Mouse (Mus musculus) adrenal gland, postnatal 4 days (tissue): Measurements from ENCODE around the gene Ubr7. TPM values are rescaled to one million over a fixed set of nuclear protein-coding genes. Genes with fewer than 3 reads are reported as not detected.

Source experiments
- DNase-seq, 2 experiments: peaks; one replicate each; pipeline ENCODE4 v3.0.0; 2021 to 2022; ENCODE audit warnings: low spot score in 2 of 2, mixed read lengths in 2 of 2
- long read RNA-seq, 2 experiments: library from polyadenylated mRNA; stranded (forward); transcript quantifications; one replicate each; pipeline ENCODE4 v2.0.0; 2021
- total RNA-seq, 2 experiments: library from RNA; stranded (reverse); gene quantifications; 2 replicates each; pipeline ENCODE4 v1.2.3; 2021

The Ubr7 gene
- total RNA-seq = 10 to 100 TPM; 48.8 to 49.9 TPM
- long read RNA-seq, experiment 1, transcript Ubr7-201 (11 exons, 3,261 nt) = major isoform, 27 of 61 reads
- long read RNA-seq, experiment 1, partial matches to known transcripts = 32 of 61 reads
- long read RNA-seq, experiment 1, other reads (novel, unspliced or antisense) = 2 of 61 reads
- long read RNA-seq, experiment 2, transcript Ubr7-201 (11 exons, 3,261 nt) = major isoform, 49 of 84 reads
- long read RNA-seq, experiment 2, partial matches to known transcripts = 3 of 84 reads
- long read RNA-seq, experiment 2, other reads (novel, unspliced or antisense) = 32 of 84 reads

GRCm38 (mm10) chr12:102757689-102758402 lies at the start of gene Ubr7, which contains the start of the genes Gm28051 and Gon7:
Ubr7 (plus strand) TSS chr12:102757967.
Gm28051 (minus strand) TSS chr12:102757765.
Gon7 (minus strand) TSS chr12:102757803.
- DNase-seq = peak; percentile 83 to 91

- DNase-seq = no peak
Observed at GRCm38 (mm10) chr12:102708220-102708619, 49.5 kb upstream of the Ubr7 start.

GRCm38 (mm10) chr12:102709896-102710295 lies 47.9 kb upstream of the Ubr7 start:
- no peak for DNase-seq

GRCm38 (mm10) chr12:102710851-102711375 lies 46.9 kb upstream of the Ubr7 start:
- no peak for DNase-seq

- DNase-seq = no peak
Observed at GRCm38 (mm10) chr12:102713153-102713865, 44.5 kb upstream of the Ubr7 start.

- DNase-seq = no peak
Observed at GRCm38 (mm10) chr12:102714116-102714515, 43.7 kb upstream of the Ubr7 start.

GRCm38 (mm10) chr12:102714654-102715395 lies 42.9 kb upstream of the Ubr7 start:
- no peak for DNase-seq

GRCm38 (mm10) chr12:102719552-102720315 lies 38.0 kb upstream of the Ubr7 start:
- no peak for DNase-seq

- DNase-seq = no peak
Observed at GRCm38 (mm10) chr12:102722451-102722850, 35.3 kb upstream of the Ubr7 start.

GRCm38 (mm10) chr12:102722966-102723365 lies 34.8 kb upstream of the Ubr7 start:
- DNase-seq = no peak

GRCm38 (mm10) chr12:102723861-102724260 lies 33.9 kb upstream of the Ubr7 start:
- no peak for DNase-seq

GRCm38 (mm10) chr12:102725146-102725545 lies 32.6 kb upstream of the Ubr7 start:
- no peak for DNase-seq

- peak in 1 of 2 experiments; percentile 22 for DNase-seq
Observed at GRCm38 (mm10) chr12:102725761-102726175, 32.0 kb upstream of the Ubr7 start.

- peak; percentile 17 to 27 for DNase-seq
Observed at GRCm38 (mm10) chr12:102729855-102730797, 27.6 kb upstream of the Ubr7 start.

GRCm38 (mm10) chr12:102730798-102731619 lies 26.8 kb upstream of the Ubr7 start:
- no peak for DNase-seq

- peak in 1 of 2 experiments; percentile 45 for DNase-seq
Observed at GRCm38 (mm10) chr12:102733381-102733780, 24.4 kb upstream of the Ubr7 start.

- DNase-seq = no peak
Observed at GRCm38 (mm10) chr12:102739096-102739495, 18.7 kb upstream of the Ubr7 start.

- DNase-seq = no peak
Observed at GRCm38 (mm10) chr12:102740285-102740684, 17.5 kb upstream of the Ubr7 start.
